ENCODE assay signal across 8 mouse cellular contexts in genomic region chr14:123659921-123660385, GRCm38 (mm10). TPM values are rescaled to one million over a fixed set of nuclear protein-coding genes. Genes with fewer than 3 reads are reported as not detected.
DNase-seq lines count a peak whose midpoint lies in the region; ATAC-seq and TF ChIP-seq lines count a peak whose summit lies in the region.

Itgbl1 (plus strand) TSS chr14:123659971.

- no peak within 1 kb of the TSS for H3K9ac ChIP-seq in midbrain, embryonic 16.5 days (ENCODE audit: low read depth, low read length)
- H3K9ac ChIP-seq in forebrain, embryonic 16.5 days (replicated peaks; ENCODE audit: low read depth, low read length) = no peak within 1 kb of the TSS

- TF ChIP-seq CTCF in thymus, adult 2 months (IDR thresholded peaks at IDR 0.05; ENCODE audit: borderline replicate concordance, control insufficient read depth, extremely low read depth, insufficient read depth, low read length, poor library complexity) = no peak

- no peak for TF ChIP-seq POLR2A in thymus, adult 2 months (IDR thresholded peaks at IDR 0.05; ENCODE audit: control insufficient read depth, extremely low read depth, insufficient read depth, low read length, poor library complexity)

- H3K4me1 ChIP-seq in midbrain, embryonic 10.5 days = peaks cover 12% of the 10 kb centered on the region
- H3K4me1 ChIP-seq in midbrain, embryonic 16.5 days (ENCODE audit: control insufficient read depth, insufficient read depth, low read length) = peaks cover 3% of the 10 kb centered on the region; the same call in 1 of the 2 replicates
- peaks cover 19% of the 10 kb centered on the region for H3K4me1 ChIP-seq in forebrain, embryonic 16.5 days (replicated peaks; ENCODE audit: control insufficient read depth, insufficient read depth, low read length)
- no peaks in the 10 kb centered on the region for H3K4me1 ChIP-seq in thymus, adult 2 months (replicated peaks; ENCODE audit: control insufficient read depth, insufficient read depth, low read length)

- WGBS in midbrain, embryonic 10.5 days = 26% methylated on average over 7 of the region's 7 CpGs
- 43% methylated on average over 7 of the region's 7 CpGs for WGBS in midbrain, embryonic 16.5 days
- WGBS in forebrain, embryonic 16.5 days = 25% methylated on average over 7 of the region's 7 CpGs
- 59% methylated on average over 7 of the region's 7 CpGs for WGBS in thymus, adult 2 months

- DNase-seq in midbrain, embryonic 10.5 days (ENCODE audit: low spot score) = peak; percentile 38
- DNase-seq in heart, postnatal 14 days = peak; percentile 11
- DNase-seq in left cerebral cortex, postnatal 4 days = peak; percentile 60
- no peak for DNase-seq in thymus, adult 2 months
- DNase-seq in thymus, postnatal 14 days = no peak

- no peak for ATAC-seq in midbrain, embryonic 16.5 days
- peak; percentile 86 for ATAC-seq in forebrain, embryonic 16.5 days
- ATAC-seq in inflammation-experienced regulatory T-cells, adult 6 months = no peak

- H3K9me3 ChIP-seq in midbrain, embryonic 10.5 days (replicated peaks) = no peaks in the 10 kb centered on the region
- no peaks in the 10 kb centered on the region for H3K9me3 ChIP-seq in midbrain, embryonic 16.5 days (replicated peaks; ENCODE audit: control insufficient read depth, low read length, poor library complexity, severe bottlenecking)
- no peaks in the 10 kb centered on the region for H3K9me3 ChIP-seq in forebrain, embryonic 16.5 days (ENCODE audit: control insufficient read depth, low read length)

- H3K36me3 ChIP-seq in midbrain, embryonic 10.5 days = no peaks in the 10 kb centered on the region
- H3K36me3 ChIP-seq in midbrain, embryonic 16.5 days (ENCODE audit: control insufficient read depth, insufficient read depth, low read length) = no peaks in the 10 kb centered on the region
- H3K36me3 ChIP-seq in forebrain, embryonic 16.5 days (ENCODE audit: control insufficient read depth, insufficient read depth) = no peaks in the 10 kb centered on the region
- H3K36me3 ChIP-seq in thymus, adult 2 months (ENCODE audit: control insufficient read depth, insufficient read depth, low read length) = no peaks in the 10 kb centered on the region

- no peak within 1 kb of the TSS for H3K4me3 ChIP-seq in midbrain, embryonic 10.5 days
- H3K4me3 ChIP-seq in midbrain, embryonic 16.5 days (ENCODE audit: low read depth, low read length) = no peak within 1 kb of the TSS
- no peak within 1 kb of the TSS for H3K4me3 ChIP-seq in forebrain, embryonic 16.5 days (replicated peaks; ENCODE audit: low read length)
- no peak within 1 kb of the TSS for H3K4me3 ChIP-seq in thymus, adult 2 months (ENCODE audit: control insufficient read depth, insufficient read depth, low read length)

- H3K27ac ChIP-seq in midbrain, embryonic 10.5 days (replicated peaks) = no peak within 1 kb of the TSS
- no peak within 1 kb of the TSS for H3K27ac ChIP-seq in midbrain, embryonic 16.5 days (ENCODE audit: low read length)
- peak within 1 kb of the TSS; percentile 57 for H3K27ac ChIP-seq in forebrain, embryonic 16.5 days (ENCODE audit: low read length)
- no peak within 1 kb of the TSS for H3K27ac ChIP-seq in thymus, adult 2 months (ENCODE audit: control insufficient read depth, insufficient read depth, low read length)

- no peaks in the 10 kb centered on the region for H3K27me3 ChIP-seq in midbrain, embryonic 10.5 days (ENCODE audit: low read depth, poor library complexity, severe bottlenecking)
- H3K27me3 ChIP-seq in midbrain, embryonic 16.5 days (ENCODE audit: control insufficient read depth, insufficient read depth, low read depth, low read length) = no peaks in the 10 kb centered on the region
- H3K27me3 ChIP-seq in forebrain, embryonic 16.5 days (replicated peaks; ENCODE audit: control insufficient read depth, insufficient read depth, low read length) = no peaks in the 10 kb centered on the region
- H3K27me3 ChIP-seq in thymus, adult 2 months (ENCODE audit: control insufficient read depth, insufficient read depth, low read length) = no peaks in the 10 kb centered on the region

- no peak within 1 kb of the TSS for H3K4me2 ChIP-seq in midbrain, embryonic 16.5 days (ENCODE audit: low read length)
- H3K4me2 ChIP-seq in forebrain, embryonic 16.5 days (ENCODE audit: low read length) = no peak within 1 kb of the TSS; the same call in 1 of the 2 replicates

- intact Hi-C loops in heart, postnatal 14 days (cut with DNase I) = no loop called here
- intact Hi-C loops in left cerebral cortex, postnatal 4 days (cut with DNase I) = no loop called here

RNA-seq across cellular contexts. Expression of gene Itgbl1, which starts in this region (rescaled TPM):
- 0.31 and 0.58 TPM in 2 replicates for polyA plus RNA-seq in midbrain, embryonic 10.5 days (2016; fragmentation: Nextera tagmentation; extraction: Ambion mirVana)
- 3.7 and 4.6 TPM in 2 replicates for polyA plus RNA-seq in midbrain, embryonic 16.5 days (2015; fragmentation: Nextera tagmentation; extraction: Ambion mirVana)
- polyA plus RNA-seq in forebrain, embryonic 16.5 days (2015; fragmentation: Nextera tagmentation; extraction: Ambion mirVana) = 4.8 and 5.5 TPM in 2 replicates
- 1 to 10 TPM; 3.2 to 4.3 TPM for total RNA-seq in heart, postnatal 14 days (2021)
- 1 to 10 TPM; 3.4 to 3.6 TPM for total RNA-seq in left cerebral cortex, postnatal 4 days (2021)
- 0.52 and 0.59 TPM in 2 replicates for polyA plus RNA-seq in thymus, adult 2 months (2012; rRNA removed)
- not detected for polyA plus RNA-seq in inflammation-experienced regulatory T-cells, adult 6 months (2017; shearing (Covaris generic))

Comparison
In these comparisons a context has a peak if more than half of its experiments do, and no peak if none do; other contexts are left out.
1. Peak in DNase-seq in midbrain, embryonic 10.5 days; RNA of the gene not detected or under 1 TPM.
2. DNase-seq: peak in heart, postnatal 14 days (2 of 2) and left cerebral cortex, postnatal 4 days (single experiment); none in thymus, adult 2 months (single experiment) and thymus, postnatal 14 days (single experiment).